Mouse (Mus musculus) heart, embryonic 13.5 days (tissue): ENCODE data around the gene Hk2. TPM values are rescaled to one million over a fixed set of nuclear protein-coding genes. Genes with fewer than 3 reads are reported as not detected.
A peak's percentile ranks its signal among the peaks of the same experiment; 100 is the strongest.

ENCODE experiments used
- ATAC-seq: fragments of 200-750 bp; cut with Nextera tagmentation; 2 replicates; pipeline ENCODE4 v1.8.0; 2017; ENCODE audit warnings: moderate TSS enrichment; ENCODE audit not compliant: insufficient number of reproducible peaks, low FRiP score, low TSS enrichment; ENCODE audit errors: extremely low read depth
- H3K27ac ChIP-seq: fragments of 300-500 bp; sonication (generic); replicated peaks from 2 replicates; pipeline ENCODE4 v1.5.1; 2015; ENCODE audit warnings: moderate library complexity, mild to moderate bottlenecking, inconsistent platforms
- H3K27me3 ChIP-seq: fragments of 300-500 bp; sonication (generic); replicated peaks from 2 replicates; pipeline ENCODE4 v1.6.1; 2015; ENCODE audit warnings: mild to moderate bottlenecking, inconsistent platforms
- H3K36me3 ChIP-seq: fragments of 300-500 bp; sonication (generic); 2 replicates; pipeline ENCODE4 v1.6.1; 2015; ENCODE audit warnings: mild to moderate bottlenecking, inconsistent platforms
- H3K4me1 ChIP-seq: fragments of 300-500 bp; sonication (generic); 2 replicates; pipeline ENCODE4 v1.6.1; 2015; ENCODE audit warnings: inconsistent platforms
- H3K4me2 ChIP-seq: fragments of 300-500 bp; sonication (generic); 2 replicates; pipeline ENCODE4 v1.6.1; 2015; ENCODE audit warnings: inconsistent platforms, mild to moderate bottlenecking, moderate library complexity
- H3K4me3 ChIP-seq: fragments of 300-500 bp; sonication (generic); 2 replicates; pipeline ENCODE4 v1.5.1; 2015; ENCODE audit warnings: moderate library complexity, mild to moderate bottlenecking, inconsistent platforms
- H3K9ac ChIP-seq: fragments of 300-500 bp; sonication (generic); 2 replicates; pipeline ENCODE4 v1.6.1; 2015; ENCODE audit warnings: inconsistent platforms, mild to moderate bottlenecking, moderate library complexity
- H3K9me3 ChIP-seq: fragments of 300-500 bp; sonication (generic); 2 replicates; pipeline ENCODE4 v1.6.1; 2016; ENCODE audit warnings: inconsistent platforms
- WGBS: fragments of 180-500 bp; shearing (Covaris S2); methylation state at CpG from one replicate; pipeline ENCODE4 v1.1.7; 2015; ENCODE audit warnings: mixed read lengths; 5-methylcytosine and 5-hydroxymethylcytosine counted together
- polyA plus RNA-seq: library from polyadenylated mRNA; unstranded; fragments of >200 nt; fragmentation: Nextera tagmentation; extraction: Ambion mirVana; gene quantifications from 2 replicates; pipeline ENCODE4 v1.2.1, GENCODE M21; 2015

Hk2 gene
- polyA plus RNA-seq: 28.9 and 36.2 TPM in 2 replicates

DNA sequence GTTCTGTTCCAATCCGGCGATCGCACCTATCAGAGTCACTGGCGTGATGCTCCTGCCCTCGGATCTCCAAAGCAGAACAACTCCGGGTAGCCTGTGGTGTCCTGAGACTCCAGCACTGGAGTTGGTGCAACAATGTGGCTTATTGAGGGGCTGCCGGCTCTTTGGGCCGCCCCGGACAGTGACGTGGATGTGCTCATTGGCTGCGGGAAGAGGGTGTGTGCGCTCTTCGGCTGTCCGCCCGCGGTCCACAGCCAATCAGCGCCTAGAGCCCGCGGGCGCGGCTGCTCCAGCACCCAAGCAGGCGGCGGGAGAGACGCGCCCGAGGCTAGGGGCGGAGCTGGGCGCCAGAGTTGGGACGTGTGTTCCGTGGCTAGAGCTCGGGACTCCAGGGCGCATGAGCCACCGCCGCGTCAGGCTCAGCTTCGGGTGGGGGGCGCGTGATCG lies at the start of gene Hk2:
Gene Hk2, minus strand, starts transcription at position 134 of the 444 bp plus-strand sequence.
- peak within 1 kb of the TSS; percentile 64 for H3K4me3 ChIP-seq
- H3K9me3 ChIP-seq: no peaks in the 10 kb centered on the region
- whole genome bisulfite sequencing: under 1% methylated on average over 39 of the region's 39 CpGs
- H3K27me3 ChIP-seq: 0 out of 2 replicates have a peak, but pooled peaks cover 7% of the 10 kb centered on the region
- peaks cover 38% of the 10 kb centered on the region for H3K4me1 ChIP-seq
- H3K27ac ChIP-seq: peak within 1 kb of the TSS; percentile 96
- peak within 1 kb of the TSS; percentile 83 for H3K4me2 ChIP-seq
- H3K9ac ChIP-seq: peak within 1 kb of the TSS; percentile 94
- H3K36me3 ChIP-seq: no peaks in the 10 kb centered on the region
- peak; percentile 92 for ATAC-seq

DNA sequence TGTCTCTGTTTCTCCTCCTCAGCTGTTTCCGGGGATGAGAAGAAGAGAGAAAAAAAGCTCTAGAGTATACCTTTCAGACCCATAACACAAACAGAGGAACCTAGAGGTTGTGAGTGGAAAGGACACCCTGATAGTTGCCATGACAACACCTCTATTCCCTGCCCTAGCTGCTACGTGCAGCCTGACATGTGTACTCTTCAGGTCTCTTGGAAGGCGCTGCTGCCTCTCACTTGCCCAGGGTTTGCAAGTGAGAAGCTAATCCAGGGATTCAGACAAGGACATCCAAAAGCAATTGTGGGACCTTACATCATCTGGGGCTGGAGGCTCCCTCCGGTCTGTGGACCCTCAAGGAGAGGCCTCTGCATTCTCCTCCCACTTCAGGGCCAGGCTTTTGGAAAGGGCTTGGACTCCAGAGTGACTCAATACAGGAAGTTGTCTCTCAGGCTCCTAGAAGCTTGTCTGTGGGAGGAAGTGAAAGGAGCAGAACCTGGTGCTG lies 47.6 kb upstream of the Hk2 start:
- no peaks in the 10 kb centered on the region for H3K9me3 ChIP-seq
- no peaks in the 10 kb centered on the region for H3K36me3 ChIP-seq
- peak overlapping the region; percentile 78 for H3K27ac ChIP-seq
- peak; percentile 49; the same call in 1 of the 2 replicates for ATAC-seq
- H3K9ac ChIP-seq: no peak overlapping the region
- no peak overlapping the region for H3K4me3 ChIP-seq
- peaks cover 45% of the 10 kb centered on the region for H3K4me1 ChIP-seq
- H3K4me2 ChIP-seq: no peak overlapping the region; the same call in 1 of the 2 replicates
- WGBS: 12% methylated on average over 4 of the region's 4 CpGs
- H3K27me3 ChIP-seq: no peaks in the 10 kb centered on the region

GRCm38 (mm10) chr6:82820716-82821115 lies 46.5 kb upstream of the Hk2 start:
- H3K36me3 ChIP-seq: no peaks in the 10 kb centered on the region
- no peaks in the 10 kb centered on the region for H3K27me3 ChIP-seq
- no peaks in the 10 kb centered on the region for H3K9me3 ChIP-seq
- peak overlapping the region; percentile 78 for H3K27ac ChIP-seq
- WGBS: 16% methylated on average over 3 of the region's 3 CpGs
- ATAC-seq: peak; percentile 28; the same call in 1 of the 2 replicates
- H3K9ac ChIP-seq: no peak overlapping the region
- no peak overlapping the region for H3K4me2 ChIP-seq
- peaks cover 45% of the 10 kb centered on the region for H3K4me1 ChIP-seq
- H3K4me3 ChIP-seq: no peak overlapping the region

GRCm38 (mm10) chr6:82814821-82815220 lies 40.6 kb upstream of the Hk2 start:
- ATAC-seq: no peak
- 61% methylated on average over 4 of the region's 4 CpGs for WGBS
- no peak overlapping the region for H3K4me2 ChIP-seq
- H3K36me3 ChIP-seq: no peaks in the 10 kb centered on the region
- H3K4me3 ChIP-seq: no peak overlapping the region
- 0 out of 2 replicates have a peak, but pooled peaks cover under 1% of the 10 kb centered on the region for H3K9me3 ChIP-seq
- H3K27ac ChIP-seq: no peak overlapping the region
- H3K9ac ChIP-seq: no peak overlapping the region
- peaks cover 7% of the 10 kb centered on the region; the same call in 1 of the 2 replicates for H3K4me1 ChIP-seq
- H3K27me3 ChIP-seq: no peaks in the 10 kb centered on the region

DNA sequence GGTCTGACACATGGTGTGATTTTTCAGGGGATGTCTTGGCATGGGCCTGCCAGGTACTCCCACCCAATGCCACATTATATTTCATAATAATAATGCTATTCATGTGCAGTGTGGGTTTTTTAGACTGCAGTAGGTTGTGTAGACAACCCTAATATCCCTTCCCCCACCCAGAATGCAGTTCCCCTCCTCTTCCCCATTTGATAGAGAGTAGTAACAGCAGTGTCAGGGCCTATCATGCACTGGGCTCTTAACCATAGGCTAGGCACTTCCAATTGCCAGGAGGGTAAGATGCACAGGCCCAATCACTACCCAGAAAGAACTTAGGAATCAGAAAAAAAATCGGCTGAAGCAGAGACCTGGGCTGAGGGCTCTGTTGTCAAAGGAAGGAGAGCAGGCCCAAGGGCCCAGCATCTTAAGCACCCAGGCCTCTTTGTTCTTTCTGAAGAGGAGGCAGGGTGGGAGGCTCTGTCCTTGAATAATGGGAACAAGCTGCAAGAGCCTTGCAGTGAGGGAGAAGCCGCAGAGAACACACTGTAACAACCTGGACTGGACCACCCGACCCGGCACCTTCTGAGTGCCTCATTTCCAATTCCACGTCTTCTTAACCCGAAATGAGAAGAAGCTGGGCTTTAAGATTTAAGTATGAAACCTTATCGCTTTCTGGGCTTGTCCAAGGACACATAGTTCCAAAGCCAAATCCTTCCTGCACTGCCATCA lies 33.9 kb upstream of the Hk2 start:
- H3K9me3 ChIP-seq: 0 out of 2 replicates have a peak, but pooled peaks cover 4% of the 10 kb centered on the region
- 79% methylated on average over 7 of the region's 7 CpGs for WGBS
- H3K4me3 ChIP-seq: no peak overlapping the region
- H3K36me3 ChIP-seq: no peaks in the 10 kb centered on the region
- no peaks in the 10 kb centered on the region for H3K27me3 ChIP-seq
- no peak overlapping the region for H3K9ac ChIP-seq
- ATAC-seq: no peak
- no peak overlapping the region for H3K27ac ChIP-seq
- H3K4me2 ChIP-seq: no peak overlapping the region
- H3K4me1 ChIP-seq: peaks cover 7% of the 10 kb centered on the region

- Histone ChIP-seq H3K27ac (no peak overlapping the region), H3K9me3 (0 out of 2 replicates have a peak, but pooled peaks cover 4% of the 10 kb centered on the region), H3K36me3 (no peaks in the 10 kb centered on the region), H3K4me2 (no peak overlapping the region), H3K4me1 (peaks cover 7% of the 10 kb centered on the region), H3K4me3 (no peak overlapping the region), H3K9ac (no peak overlapping the region), H3K27me3 (no peaks in the 10 kb centered on the region)
- no peak; the same call in 1 of the 2 replicates for ATAC-seq
- 46% methylated on average over 3 of the region's 3 CpGs for WGBS
Observed at GRCm38 (mm10) chr6:82806971-82807370, 32.7 kb upstream of the Hk2 start.

- no peaks in the 10 kb centered on the region for H3K27me3 ChIP-seq
- no peak overlapping the region for H3K4me2 ChIP-seq
- H3K4me1 ChIP-seq: peaks cover 7% of the 10 kb centered on the region
- 0 out of 2 replicates have a peak, but pooled peaks cover 4% of the 10 kb centered on the region for H3K9me3 ChIP-seq
- no peak; the same call in 1 of the 2 replicates for ATAC-seq
- WGBS: 58% methylated on average over 6 of the region's 6 CpGs
- H3K4me3 ChIP-seq: no peak overlapping the region
- no peak overlapping the region for H3K27ac ChIP-seq
- H3K9ac ChIP-seq: no peak overlapping the region
- H3K36me3 ChIP-seq: no peaks in the 10 kb centered on the region
Observed at GRCm38 (mm10) chr6:82806503-82806902, 32.2 kb upstream of the Hk2 start.

GRCm38 (mm10) chr6:82805894-82806293 lies 31.6 kb upstream of the Hk2 start:
- Histone ChIP-seq H3K36me3 (no peaks in the 10 kb centered on the region), H3K9me3 (0 out of 2 replicates have a peak, but pooled peaks cover 4% of the 10 kb centered on the region), H3K27me3 (no peaks in the 10 kb centered on the region), H3K4me3 (no peak overlapping the region), H3K9ac (no peak overlapping the region), H3K27ac (no peak overlapping the region), H3K4me1 (peaks cover 7% of the 10 kb centered on the region), H3K4me2 (no peak overlapping the region)
- WGBS: 74% methylated on average over 3 of the region's 3 CpGs
- no peak for ATAC-seq

- 0 out of 2 replicates have a peak, but pooled peaks cover 4% of the 10 kb centered on the region for H3K9me3 ChIP-seq
- H3K36me3 ChIP-seq: no peaks in the 10 kb centered on the region
- H3K9ac ChIP-seq: no peak overlapping the region
- no peak overlapping the region for H3K4me3 ChIP-seq
- no peak overlapping the region for H3K4me2 ChIP-seq
- H3K27ac ChIP-seq: no peak overlapping the region
- 66% methylated on average over 3 of the region's 3 CpGs for WGBS
- no peaks in the 10 kb centered on the region for H3K27me3 ChIP-seq
- no peak for ATAC-seq
- H3K4me1 ChIP-seq: peaks cover 7% of the 10 kb centered on the region
Observed at GRCm38 (mm10) chr6:82804984-82805383, 30.7 kb upstream of the Hk2 start.

- no peak overlapping the region for H3K4me3 ChIP-seq
- H3K4me2 ChIP-seq: no peak overlapping the region
- 34% methylated on average over 3 of the region's 3 CpGs for WGBS
- H3K27me3 ChIP-seq: no peaks in the 10 kb centered on the region
- no peaks in the 10 kb centered on the region for H3K36me3 ChIP-seq
- no peak overlapping the region for H3K27ac ChIP-seq
- H3K4me1 ChIP-seq: peaks cover 4% of the 10 kb centered on the region; the same call in 1 of the 2 replicates
- H3K9me3 ChIP-seq: no peaks in the 10 kb centered on the region
- no peak overlapping the region for H3K9ac ChIP-seq
- ATAC-seq: no peak
Observed at GRCm38 (mm10) chr6:82798202-82798737, 24.0 kb upstream of the Hk2 start.

- ATAC-seq: no peak
- Histone ChIP-seq H3K4me2 (no peak overlapping the region), H3K9ac (no peak overlapping the region), H3K36me3 (no peaks in the 10 kb centered on the region), H3K27ac (no peak overlapping the region), H3K27me3 (no peaks in the 10 kb centered on the region), H3K4me1 (peaks cover 4% of the 10 kb centered on the region; the same call in 1 of the 2 replicates), H3K4me3 (no peak overlapping the region), H3K9me3 (no peaks in the 10 kb centered on the region)
- 66% methylated on average over 5 of the region's 5 CpGs for WGBS
Observed at GRCm38 (mm10) chr6:82797300-82797839, 23.1 kb upstream of the Hk2 start.
